Mouse (Mus musculus) thymus, adult 2 months (tissue): Measurements from ENCODE around the gene Ampd3.

Experiments
- CTCF ChIP-seq: fragments of 200-500 bp; IDR thresholded peaks from 2 replicates; pipeline ENCODE4 v1.5.1; 2012; ENCODE audit warnings: mild to moderate bottlenecking, control low read depth, low read length, moderate library complexity, borderline replicate concordance; ENCODE audit not compliant: control insufficient read depth, poor library complexity, insufficient read depth; ENCODE audit errors: extremely low read depth
- POLR2A ChIP-seq: fragments of 200-500 bp; IDR thresholded peaks from 2 replicates; pipeline ENCODE4 v1.6.1; 2012; ENCODE audit warnings: mild to moderate bottlenecking, low read length, control low read depth, moderate library complexity; ENCODE audit not compliant: control insufficient read depth, poor library complexity, insufficient read depth; ENCODE audit errors: extremely low read depth

GRCm38 (mm10) chr7:110809585-110810557 is 41.9 kb downstream of the Ampd3 start:
- no peak for TF ChIP-seq CTCF
- TF ChIP-seq POLR2A: no peak
